Mouse (Mus musculus) liver, embryonic 14.5 days (tissue): Measurements from ENCODE around the gene Stx18. TPM values are rescaled to one million over a fixed set of nuclear protein-coding genes. Genes with fewer than 3 reads are reported as not detected.

ENCODE experiments used
- ATAC-seq: fragments of 200-750 bp; cut with Nextera tagmentation; 2 replicates; pipeline ENCODE4 v1.8.0; 2017; ENCODE audit warnings: moderate number of reproducible peaks, mild to moderate bottlenecking, moderate library complexity; ENCODE audit not compliant: insufficient read depth
- DNase-seq, 3 experiments: peaks; one replicate each; pipeline ENCODE4 v3.0.0-alpha.2; 2012 to 2013; ENCODE audit warnings: low read depth in 3 of 3, low spot score in 3 of 3
- H3K27ac ChIP-seq: fragments of 300-500 bp; sonication (generic); 2 replicates; pipeline ENCODE4 v1.5.1; 2014; ENCODE audit warnings: moderate library complexity, mild to moderate bottlenecking, control low read depth, inconsistent platforms
- H3K27me3 ChIP-seq: fragments of 300-500 bp; sonication (generic); 2 replicates; pipeline ENCODE4 v1.6.1; 2014; ENCODE audit warnings: mild to moderate bottlenecking, low read length, moderate library complexity; ENCODE audit not compliant: control insufficient read depth, insufficient read depth
- H3K36me3 ChIP-seq: fragments of 300-500 bp; sonication (generic); replicated peaks from 2 replicates; pipeline ENCODE4 v1.6.1; 2014; ENCODE audit warnings: low read depth; ENCODE audit not compliant: control insufficient read depth, insufficient read depth
- H3K4me1 ChIP-seq, 2 experiments: fragments of 200-500 bp in 1 of 2; fragments of 300-500 bp in 1 of 2; sonication (generic) in 1 of 2; replicated peaks; 2 replicates each; pipeline ENCODE4 v1.6.1; 2012 to 2014; ENCODE audit warnings: antibody characterized with exemption in 1 of 2, inconsistent platforms in 1 of 2, low read length in 1 of 2; ENCODE audit not compliant: control insufficient read depth in 2 of 2, insufficient read depth in 2 of 2
- H3K4me2 ChIP-seq: fragments of 300-500 bp; sonication (generic); 2 replicates; pipeline ENCODE4 v1.6.1; 2014; ENCODE audit warnings: low read depth, mild to moderate bottlenecking, control low read depth, moderate library complexity
- H3K4me3 ChIP-seq, 2 experiments: fragments of 200-500 bp in 1 of 2; fragments of 300-500 bp in 1 of 2; sonication (generic) in 1 of 2; 2 replicates each; pipeline ENCODE4 v1.5.1; 2012 to 2014; ENCODE audit warnings: low read depth in 2 of 2, low read length in 2 of 2, mild to moderate bottlenecking in 2 of 2, control low read depth in 1 of 2, inconsistent platforms in 1 of 2, moderate library complexity in 1 of 2; ENCODE audit not compliant: insufficient read depth in 1 of 2
- H3K9ac ChIP-seq: fragments of 300-500 bp; sonication (generic); replicated peaks from 2 replicates; pipeline ENCODE4 v1.6.1; 2014; ENCODE audit warnings: mild to moderate bottlenecking, control low read depth, moderate library complexity
- H3K9me3 ChIP-seq: fragments of 300-500 bp; sonication (generic); 2 replicates; pipeline ENCODE4 v1.6.1; 2016; ENCODE audit warnings: low read length, mixed read lengths; ENCODE audit not compliant: control insufficient read depth
- CTCF ChIP-seq: IDR thresholded peaks from 2 replicates; pipeline ENCODE4 v1.5.1; 2016; ENCODE audit warnings: antibody characterized with exemption, low read depth, control low read depth
- EP300 ChIP-seq: IDR thresholded peaks from 2 replicates; pipeline ENCODE4 v1.6.1; 2016; ENCODE audit warnings: antibody characterized with exemption, low read depth
- WGBS: fragments of 180-500 bp; shearing (Covaris S2); extraction: QIAGEN DNeasy Blood & Tissue Kit; methylation state at CpG from one replicate; pipeline ENCODE4 v1.1.7; 2014; ENCODE audit not compliant: insufficient replicate concordance; 5-methylcytosine and 5-hydroxymethylcytosine counted together
- polyA plus RNA-seq, 2 experiments: library from polyadenylated mRNA; depleted of rRNA in 1 of 2; stranded (reverse) in 1 of 2; unstranded in 1 of 2; fragments of >200 nt; fragmentation: Nextera tagmentation in 1 of 2; extraction: Ambion mirVana in 1 of 2; gene quantifications; 2 replicates each; pipeline versions ENCODE4 v1.2.1 to v1.2.3; 2012 to 2014

Stx18 gene
- polyA plus RNA-seq, 2 experiments, result 8.0 to 12.6 TPM

- ATAC-seq (no peak), DNase-seq (no peak)
- Histone ChIP-seq H3K27ac (no peak overlapping the region), H3K36me3 (no peaks in the 10 kb centered on the region), H3K9ac (no peak overlapping the region), H3K4me2 (no peak overlapping the region), H3K9me3 (no peaks in the 10 kb centered on the region), H3K27me3 (no peaks in the 10 kb centered on the region), H3K4me1 (no peaks in the 10 kb centered on the region), H3K4me3 (no peak overlapping the region)
- 27% methylated on average over 5 of the region's 5 CpGs for WGBS
- TF ChIP-seq EP300 (no peak), CTCF (no peak; the same call in 1 of the 2 replicates)
Observed at GRCm38 (mm10) chr5:38062709-38063108, 24.2 kb downstream of the Stx18 start.

DNA sequence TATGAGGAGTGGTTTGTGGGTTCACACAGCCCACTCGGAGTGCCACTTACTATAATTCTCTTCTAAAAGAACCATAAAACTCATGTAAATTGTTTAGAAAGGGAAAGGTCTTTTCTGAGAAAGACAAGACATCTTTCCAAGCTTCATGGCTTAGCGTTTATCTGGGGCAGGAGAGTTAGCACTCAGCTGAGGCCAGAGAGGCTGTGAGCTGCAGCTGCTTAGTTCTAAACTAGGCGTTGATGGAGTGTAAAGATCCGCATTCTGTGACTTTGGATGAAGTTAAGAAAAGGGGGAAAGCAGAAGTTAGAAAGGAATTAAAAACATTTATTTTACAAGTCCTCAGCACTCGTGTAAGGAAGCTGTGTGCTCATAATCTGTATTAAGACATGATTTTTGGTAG is 24.8 kb downstream of the Stx18 start:
- Histone ChIP-seq H3K4me1 (no peaks in the 10 kb centered on the region), H3K4me2 (no peak overlapping the region), H3K4me3 (no peak overlapping the region), H3K36me3 (no peaks in the 10 kb centered on the region), H3K9me3 (no peaks in the 10 kb centered on the region), H3K27me3 (no peaks in the 10 kb centered on the region), H3K27ac (no peak overlapping the region), H3K9ac (no peak overlapping the region)
- no peak for TF ChIP-seq EP300
- TF ChIP-seq CTCF, result no peak
- 50% methylated on average over 5 of the region's 5 CpGs for WGBS
- DNase-seq, result no peak
- no peak for ATAC-seq

- whole genome bisulfite sequencing, result 77% methylated on average over 4 of the region's 4 CpGs
- TF ChIP-seq CTCF (no peak), EP300 (no peak)
- H3K36me3 ChIP-seq, result no peaks in the 10 kb centered on the region
- ATAC-seq, result no peak
- H3K4me3 ChIP-seq, result no peak overlapping the region
- no peak overlapping the region for H3K4me2 ChIP-seq
- no peaks in the 10 kb centered on the region for H3K4me1 ChIP-seq
- H3K9me3 ChIP-seq, result no peaks in the 10 kb centered on the region
- H3K27me3 ChIP-seq, result no peaks in the 10 kb centered on the region
- H3K27ac ChIP-seq, result no peak overlapping the region
- H3K9ac ChIP-seq, result no peak overlapping the region
- no peak for DNase-seq
Observed at GRCm38 (mm10) chr5:38064043-38064575, 25.6 kb downstream of the Stx18 start.

- Histone ChIP-seq H3K36me3 (no peaks in the 10 kb centered on the region), H3K9ac (no peak overlapping the region), H3K27me3 (no peaks in the 10 kb centered on the region), H3K4me2 (no peak overlapping the region), H3K27ac (no peak overlapping the region), H3K4me1 (no peaks in the 10 kb centered on the region), H3K4me3 (no peak overlapping the region), H3K9me3 (no peaks in the 10 kb centered on the region)
- TF ChIP-seq CTCF (no peak), EP300 (no peak)
- ATAC-seq (no peak), DNase-seq (no peak)
- 52% methylated on average over 5 of the region's 5 CpGs for WGBS
Observed at GRCm38 (mm10) chr5:38064701-38065100, 26.2 kb downstream of the Stx18 start.

DNA sequence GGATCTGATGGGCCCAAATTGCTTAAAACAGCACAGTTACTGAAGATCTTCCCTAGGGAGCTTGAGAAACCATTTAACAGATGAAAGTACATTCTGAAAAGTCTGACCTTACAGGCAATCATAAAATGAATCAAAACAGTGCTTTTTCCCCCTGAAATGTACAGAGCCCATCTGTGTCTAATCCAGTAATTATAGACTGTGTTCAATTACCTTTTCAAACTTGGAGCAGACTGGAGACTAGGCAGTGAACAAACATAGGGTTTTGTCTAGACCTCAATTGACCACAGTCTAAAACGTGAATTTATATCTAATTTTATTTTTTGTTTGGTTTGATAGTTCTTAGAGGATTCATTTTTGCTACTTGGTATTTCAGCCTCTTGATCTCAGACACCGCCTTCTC is 26.9 kb downstream of the Stx18 start:
- no peak for ATAC-seq
- 49% methylated on average over 2 of the region's 2 CpGs for WGBS
- Histone ChIP-seq H3K27ac (no peak overlapping the region), H3K36me3 (no peaks in the 10 kb centered on the region), H3K9me3 (no peaks in the 10 kb centered on the region), H3K4me3 (no peak overlapping the region), H3K27me3 (no peaks in the 10 kb centered on the region), H3K9ac (no peak overlapping the region), H3K4me1 (no peaks in the 10 kb centered on the region), H3K4me2 (no peak overlapping the region)
- TF ChIP-seq CTCF (no peak), EP300 (no peak)
- no peak for DNase-seq
